Mouse (Mus musculus) limb, embryonic 10.5 days (tissue): ENCODE data around the gene Gm49661. TPM values are rescaled to one million over a fixed set of nuclear protein-coding genes. Genes with fewer than 3 reads are reported as not detected.

Experiments
- DNase-seq: peaks from one replicate; pipeline ENCODE4 v3.0.0-alpha.2; 2017; ENCODE audit warnings: low spot score
- H3K27ac ChIP-seq: fragments of 300-500 bp; sonication (generic); 2 replicates; pipeline ENCODE4 v1.5.1; 2016; ENCODE audit warnings: mild to moderate bottlenecking
- H3K27me3 ChIP-seq: fragments of 300-500 bp; sonication (generic); 2 replicates; pipeline ENCODE4 v1.6.1; 2016; ENCODE audit warnings: low read depth, mild to moderate bottlenecking; ENCODE audit not compliant: poor library complexity, severe bottlenecking
- H3K36me3 ChIP-seq: fragments of 300-500 bp; sonication (generic); 2 replicates; pipeline ENCODE4 v1.6.1; 2016; ENCODE audit warnings: mild to moderate bottlenecking, moderate library complexity
- H3K4me1 ChIP-seq: fragments of 300-500 bp; sonication (generic); 2 replicates; pipeline ENCODE4 v1.6.1; 2016
- H3K4me3 ChIP-seq: fragments of 300-500 bp; sonication (generic); 2 replicates; pipeline ENCODE4 v1.5.1; 2016; ENCODE audit warnings: mild to moderate bottlenecking, moderate library complexity
- H3K9me3 ChIP-seq: fragments of 300-500 bp; sonication (generic); replicated peaks from 2 replicates; pipeline ENCODE4 v1.6.1; 2016; ENCODE audit warnings: mild to moderate bottlenecking
- WGBS: fragments of 180-500 bp; shearing (Covaris S2); methylation state at CpG from one replicate; pipeline ENCODE4 v1.1.7; 2016; 5-methylcytosine and 5-hydroxymethylcytosine counted together
- polyA plus RNA-seq: library from polyadenylated mRNA; unstranded; fragments of >200 nt; fragmentation: Nextera tagmentation; extraction: Ambion mirVana; gene quantifications from 2 replicates; pipeline ENCODE4 v1.2.1, GENCODE M21; 2016

Gene Gm49661
- polyA plus RNA-seq, 1 experiment from 2014 or later = not detected

DNA sequence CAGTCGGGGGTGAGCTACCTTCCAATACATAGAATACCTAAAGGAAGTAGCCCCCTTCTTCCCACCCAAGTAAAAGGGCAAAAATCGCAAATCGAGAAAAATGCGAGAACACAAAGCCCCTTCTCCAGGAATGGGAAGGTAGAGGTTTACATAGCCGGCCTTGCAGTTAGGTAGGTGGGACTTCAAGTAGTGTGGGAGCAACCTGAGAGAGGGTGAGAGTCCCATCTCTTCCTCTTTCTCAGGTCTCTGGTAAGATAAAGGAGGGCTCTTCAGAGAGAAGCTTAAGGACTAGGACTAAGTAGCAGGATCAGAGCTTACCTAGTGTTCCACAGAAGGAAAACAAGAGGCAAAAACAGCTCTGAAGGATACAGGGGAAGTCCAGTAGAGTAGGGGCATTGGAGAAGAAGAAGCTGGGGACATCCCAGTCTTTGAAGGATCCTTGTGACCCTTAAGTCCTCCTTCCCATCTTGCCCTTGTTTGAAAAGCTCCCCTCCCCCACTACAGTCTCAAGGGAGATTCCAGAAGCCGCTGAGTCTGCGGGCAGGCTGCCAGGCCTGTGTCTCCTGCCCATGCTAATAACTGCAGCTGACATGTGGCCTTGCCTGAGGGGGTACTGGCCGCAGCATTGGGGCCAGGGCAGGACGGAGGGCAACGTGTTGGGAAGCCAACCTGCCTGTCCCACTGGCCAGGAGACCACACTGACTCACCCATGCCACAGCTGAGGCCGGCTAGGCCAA, 11.6 kb upstream of the Gm49661 start:
- Histone ChIP-seq H3K27me3 (peaks cover 33% of the 10 kb centered on the region), H3K36me3 (no peaks in the 10 kb centered on the region), H3K4me1 (peaks cover 89% of the 10 kb centered on the region), H3K27ac (peak overlapping the region; percentile 86), H3K9me3 (no peaks in the 10 kb centered on the region), H3K4me3 (peak overlapping the region; percentile 63; the same call in 1 of the 2 replicates)
- DNase-seq = no peak
- WGBS = 36% methylated on average over 11 of the region's 11 CpGs

DNA sequence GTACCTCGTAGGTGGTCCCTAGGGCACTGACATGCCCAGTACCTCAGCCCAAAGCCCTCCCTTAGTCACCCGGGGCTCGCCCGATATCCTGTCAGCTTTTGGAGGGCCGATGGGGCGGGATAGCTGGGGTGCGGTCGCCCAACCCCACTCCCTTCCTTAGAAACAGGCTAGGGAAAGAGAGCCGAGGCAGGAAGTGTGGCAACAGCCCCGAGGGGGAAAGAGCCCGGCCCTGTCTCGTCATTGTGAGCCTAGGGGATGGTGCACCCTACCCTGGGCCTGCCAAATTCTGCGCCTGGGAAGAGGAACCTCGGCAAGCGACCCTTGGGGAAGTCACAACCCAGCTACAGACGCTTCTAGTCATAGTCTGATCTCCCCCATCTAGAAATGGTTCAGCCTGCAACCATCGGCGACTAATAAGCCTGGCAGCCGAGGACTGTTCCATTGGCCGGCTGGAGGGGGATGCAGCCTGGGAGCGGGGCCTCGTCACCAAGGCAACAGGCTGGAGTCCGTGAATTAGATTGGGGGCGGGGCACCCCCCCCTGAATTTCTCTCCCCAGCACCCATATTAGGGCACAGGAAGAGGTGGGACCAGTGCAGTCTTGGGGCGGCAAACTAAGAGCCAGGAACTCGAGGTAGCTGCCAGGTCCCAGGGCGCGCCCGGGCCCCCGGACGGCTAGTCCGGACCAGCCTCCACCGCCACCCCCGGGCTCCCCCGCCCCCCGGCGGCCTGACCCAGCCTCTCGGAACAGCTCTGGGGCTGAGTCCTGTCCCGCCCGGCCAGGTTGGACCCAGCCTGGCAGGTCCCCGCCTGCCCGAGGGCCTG, 10.6 kb upstream of the Gm49661 start:
- H3K4me3 ChIP-seq = peak overlapping the region; percentile 63
- peaks cover 33% of the 10 kb centered on the region for H3K27me3 ChIP-seq
- peak; percentile 92 for DNase-seq
- no peaks in the 10 kb centered on the region for H3K9me3 ChIP-seq
- peaks cover 3% of the 10 kb centered on the region for H3K36me3 ChIP-seq
- peaks cover 86% of the 10 kb centered on the region for H3K4me1 ChIP-seq
- WGBS = 5% methylated on average over 37 of the region's 42 CpGs
- H3K27ac ChIP-seq = peak overlapping the region; percentile 86

DNA sequence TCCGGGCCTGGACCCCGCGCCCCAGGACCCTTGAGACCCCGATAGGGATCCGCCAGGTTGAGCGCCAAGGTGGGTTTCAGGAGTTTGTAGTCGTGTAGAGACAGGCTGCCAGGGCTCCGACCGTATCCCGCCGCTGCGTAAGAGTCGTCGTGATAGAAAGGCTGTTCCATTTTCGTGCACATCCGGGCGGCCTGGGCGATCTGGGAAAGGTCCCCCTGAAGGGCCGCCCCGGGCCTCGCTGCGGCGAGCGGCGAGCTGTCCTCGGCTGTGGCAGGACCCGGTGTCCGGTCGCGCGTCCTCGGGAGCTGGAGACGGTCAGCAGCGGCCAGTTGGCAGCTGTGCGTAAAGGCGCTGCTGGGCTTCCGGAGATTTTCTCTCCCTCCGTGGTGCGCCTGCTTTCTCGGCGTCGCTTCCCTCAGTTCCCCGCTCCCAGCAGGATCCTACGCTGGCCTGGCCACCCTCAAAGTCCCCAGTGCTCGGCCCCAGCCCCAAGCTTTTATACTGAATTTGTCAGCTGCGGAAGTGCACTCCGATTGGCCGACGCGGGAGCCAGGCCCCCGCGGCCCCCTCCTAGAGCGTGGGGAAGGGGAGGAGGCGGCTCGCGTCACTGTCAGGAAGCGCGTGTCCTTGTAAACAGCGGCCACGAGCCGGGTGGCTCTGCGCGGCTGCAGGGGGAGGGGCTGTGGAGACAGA, 9.2 kb upstream of the Gm49661 start, which contains the start of gene Junb:
Junb (minus strand) TSS at position 471 of the 693 bp plus-strand sequence.
- peaks cover 33% of the 10 kb centered on the region for H3K27me3 ChIP-seq
- peak within 1 kb of the TSS; percentile 63 for H3K4me3 ChIP-seq
- under 1% methylated on average over 63 of the region's 63 CpGs for WGBS
- no peaks in the 10 kb centered on the region for H3K9me3 ChIP-seq
- H3K27ac ChIP-seq = peak within 1 kb of the TSS; percentile 86
- H3K4me1 ChIP-seq = peaks cover 76% of the 10 kb centered on the region
- H3K36me3 ChIP-seq = peaks cover 18% of the 10 kb centered on the region
- peak; percentile 87 for DNase-seq

DNA sequence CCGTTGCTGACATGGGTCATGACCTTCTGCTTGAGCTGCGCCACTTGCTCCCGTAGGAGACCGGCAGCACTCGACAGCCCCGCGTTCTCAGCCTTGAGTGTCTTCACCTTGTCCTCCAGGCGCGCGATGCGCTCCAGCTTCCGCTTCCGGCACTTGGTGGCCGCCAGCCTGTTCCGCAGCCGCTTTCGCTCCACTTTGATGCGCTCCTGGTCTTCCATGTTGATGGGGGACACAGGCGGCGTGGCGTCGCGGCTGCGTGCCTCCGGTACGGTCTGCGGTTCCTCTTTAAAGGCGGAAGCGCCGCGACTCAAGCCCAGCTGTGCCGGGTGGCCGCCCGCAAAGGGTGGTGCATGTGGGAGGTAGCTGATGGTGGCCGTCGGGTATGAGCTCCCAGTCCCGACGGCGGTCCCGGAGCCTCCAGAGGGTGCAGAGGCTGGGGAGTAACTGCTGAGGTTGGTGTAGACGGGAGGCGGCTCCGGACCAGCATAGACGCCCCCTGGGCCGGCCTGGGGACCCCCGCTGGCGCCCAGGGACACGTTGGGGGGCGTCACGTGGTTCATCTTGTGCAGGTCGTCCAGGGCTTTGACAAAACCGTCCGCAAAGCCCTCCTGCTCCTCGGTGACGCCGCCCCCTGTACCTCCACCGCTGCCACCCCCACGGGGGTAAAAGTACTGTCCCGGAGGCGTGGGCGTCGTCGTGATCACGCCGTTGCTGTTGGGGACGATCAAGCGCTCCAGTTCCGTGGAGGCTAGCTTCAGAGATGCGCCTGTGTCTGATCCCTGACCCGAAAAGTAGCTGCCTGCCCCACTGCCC, 8.4 kb upstream of the Gm49661 start:
- WGBS = under 1% methylated on average over 70 of the region's 70 CpGs

DNA sequence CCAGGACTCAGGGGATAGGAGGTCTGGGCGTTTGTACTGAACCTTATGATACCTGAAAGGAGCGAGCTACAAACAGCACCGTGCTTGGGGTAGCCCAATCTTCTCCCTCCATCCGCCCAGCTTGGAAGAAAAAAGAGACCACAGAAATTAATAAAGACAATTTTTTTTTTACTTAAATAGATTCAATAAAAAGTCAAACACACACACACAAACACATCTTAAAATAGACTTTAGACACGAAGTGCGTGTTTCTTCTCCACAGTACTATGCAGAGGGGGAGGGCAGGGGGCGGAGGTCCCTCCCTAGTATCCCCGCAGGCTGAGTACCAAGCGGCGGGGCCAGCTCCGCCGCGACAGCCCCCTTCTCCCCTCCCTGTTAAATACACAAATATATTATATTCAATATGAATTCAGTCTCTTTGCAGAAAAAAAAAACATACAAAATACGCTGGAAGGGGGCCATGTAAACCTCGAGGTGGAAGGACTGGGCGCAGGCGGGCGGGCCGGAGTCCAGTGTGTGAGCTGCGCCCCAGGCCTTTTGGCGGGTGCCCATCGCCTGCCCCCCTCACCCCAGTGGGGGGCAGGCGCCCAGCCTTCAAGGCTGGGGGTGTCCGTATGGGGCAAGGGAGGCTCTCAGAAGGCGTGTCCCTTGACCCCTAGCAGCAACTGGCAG, 7.7 kb upstream of the Gm49661 start:
- Histone ChIP-seq H3K9me3 (no peaks in the 10 kb centered on the region), H3K27me3 (peaks cover 33% of the 10 kb centered on the region), H3K36me3 (peaks cover 33% of the 10 kb centered on the region), H3K4me1 (peaks cover 71% of the 10 kb centered on the region), H3K27ac (peak overlapping the region; percentile 85), H3K4me3 (peak overlapping the region; percentile 63)
- no peak for DNase-seq
- WGBS = 3% methylated on average over 25 of the region's 25 CpGs

More for the DNA sequence above, 8.4 kb upstream of the Gm49661 start:
- Histone ChIP-seq H3K4me3 (peak overlapping the region; percentile 63), H3K36me3 (peaks cover 25% of the 10 kb centered on the region), H3K9me3 (no peaks in the 10 kb centered on the region), H3K4me1 (peaks cover 76% of the 10 kb centered on the region), H3K27ac (peak overlapping the region; percentile 85), H3K27me3 (peaks cover 33% of the 10 kb centered on the region)
- peak; percentile 75 for DNase-seq

DNA sequence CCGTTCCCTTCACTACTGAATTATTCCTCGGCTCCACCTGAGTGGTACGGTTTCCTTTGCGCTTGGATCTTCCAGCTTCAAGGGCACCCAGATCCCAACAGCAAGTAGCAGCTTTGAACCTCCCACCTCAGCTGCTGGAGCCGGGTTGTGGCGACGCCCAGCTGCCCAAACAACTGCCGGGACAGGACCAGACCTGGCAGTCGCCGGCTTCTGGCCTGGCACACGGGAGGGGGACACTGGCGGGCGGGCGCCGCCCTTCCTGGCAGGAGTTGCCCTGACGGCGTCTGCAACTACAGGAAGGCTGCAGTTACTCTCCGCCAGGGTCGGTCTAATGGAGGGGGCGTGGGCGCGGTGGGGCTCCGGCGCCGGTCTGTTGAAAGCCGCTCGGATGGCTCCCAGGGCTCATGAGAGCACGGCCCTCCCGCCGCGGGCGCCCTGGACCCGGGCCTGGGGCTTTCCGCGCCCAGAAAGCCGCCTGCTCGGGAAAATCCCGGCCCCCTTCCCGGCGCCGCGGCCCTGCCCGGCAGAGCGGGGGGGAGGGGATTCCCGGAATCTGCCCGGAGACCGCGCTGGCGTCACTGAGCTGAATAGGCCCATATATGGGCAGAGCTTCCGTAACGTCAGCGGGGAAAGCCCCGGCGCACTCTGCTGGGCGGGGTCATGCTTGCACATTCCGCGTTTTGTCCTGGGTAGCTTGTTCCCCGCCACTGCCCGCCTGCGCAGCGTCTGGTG, 7.0 kb upstream of the Gm49661 start:
- Histone ChIP-seq H3K4me1 (peaks cover 67% of the 10 kb centered on the region), H3K27ac (peak overlapping the region; percentile 85), H3K36me3 (peaks cover 40% of the 10 kb centered on the region), H3K4me3 (peak overlapping the region; percentile 63), H3K9me3 (no peaks in the 10 kb centered on the region), H3K27me3 (peaks cover 33% of the 10 kb centered on the region)
- WGBS = under 1% methylated on average over 61 of the region's 61 CpGs
- DNase-seq = peak; percentile 96

DNA sequence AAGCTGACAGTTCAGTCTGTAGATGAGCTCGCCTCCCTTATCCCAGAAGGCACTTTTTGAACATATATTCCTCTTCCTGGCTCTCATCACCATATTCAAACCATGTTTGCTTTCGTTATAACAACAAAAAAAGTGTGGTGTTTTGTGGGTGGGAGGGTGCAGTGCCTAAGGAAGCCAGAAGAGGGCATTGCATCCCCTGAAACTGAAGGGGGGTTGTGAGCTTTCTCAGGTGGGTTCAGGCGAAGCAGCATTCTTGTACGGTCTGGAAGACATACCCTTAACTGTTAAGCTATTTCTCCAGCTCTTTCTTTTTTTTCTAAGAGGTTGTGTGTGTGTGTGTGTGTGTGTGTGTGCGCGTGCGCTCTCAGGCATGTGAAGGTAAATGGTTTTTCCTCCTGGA, 6.2 kb upstream of the Gm49661 start:
- DNase-seq = peak; percentile 73
- H3K27ac ChIP-seq = no peak overlapping the region
- H3K36me3 ChIP-seq = peaks cover 47% of the 10 kb centered on the region
- no peaks in the 10 kb centered on the region for H3K9me3 ChIP-seq
- H3K27me3 ChIP-seq = peaks cover 27% of the 10 kb centered on the region
- peak overlapping the region; percentile 63 for H3K4me3 ChIP-seq
- 33% methylated on average over 7 of the region's 7 CpGs for WGBS
- peaks cover 67% of the 10 kb centered on the region for H3K4me1 ChIP-seq

DNA sequence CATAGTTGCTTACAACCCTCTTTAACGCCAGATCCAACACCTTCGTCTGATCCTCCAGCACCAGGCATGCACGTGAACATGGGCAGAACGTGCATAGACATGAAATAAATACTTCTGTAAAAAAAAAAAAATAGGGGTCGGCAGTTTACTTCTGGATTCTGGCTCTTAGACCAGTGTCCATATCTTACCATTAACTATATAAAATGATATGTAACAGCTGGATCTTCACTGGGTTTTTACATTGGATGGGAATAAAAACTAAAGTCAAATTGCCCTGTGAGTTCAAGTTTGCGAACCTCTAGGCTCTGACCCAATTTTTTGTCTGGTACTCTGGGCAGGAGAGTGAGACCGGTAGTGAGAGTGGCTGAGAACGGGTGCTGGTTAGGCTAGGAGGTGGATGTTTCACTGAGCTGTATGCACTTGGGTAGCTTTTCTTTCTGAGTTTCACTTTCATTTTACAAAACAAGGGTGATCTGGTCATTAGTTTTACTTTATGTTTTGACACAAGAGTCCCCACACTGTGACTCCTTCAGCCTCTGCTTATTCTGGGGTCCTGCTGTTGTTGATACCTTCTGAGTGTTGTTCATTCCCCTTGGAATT, 5.4 kb upstream of the Gm49661 start:
- peaks cover 61% of the 10 kb centered on the region for H3K4me1 ChIP-seq

DNA sequence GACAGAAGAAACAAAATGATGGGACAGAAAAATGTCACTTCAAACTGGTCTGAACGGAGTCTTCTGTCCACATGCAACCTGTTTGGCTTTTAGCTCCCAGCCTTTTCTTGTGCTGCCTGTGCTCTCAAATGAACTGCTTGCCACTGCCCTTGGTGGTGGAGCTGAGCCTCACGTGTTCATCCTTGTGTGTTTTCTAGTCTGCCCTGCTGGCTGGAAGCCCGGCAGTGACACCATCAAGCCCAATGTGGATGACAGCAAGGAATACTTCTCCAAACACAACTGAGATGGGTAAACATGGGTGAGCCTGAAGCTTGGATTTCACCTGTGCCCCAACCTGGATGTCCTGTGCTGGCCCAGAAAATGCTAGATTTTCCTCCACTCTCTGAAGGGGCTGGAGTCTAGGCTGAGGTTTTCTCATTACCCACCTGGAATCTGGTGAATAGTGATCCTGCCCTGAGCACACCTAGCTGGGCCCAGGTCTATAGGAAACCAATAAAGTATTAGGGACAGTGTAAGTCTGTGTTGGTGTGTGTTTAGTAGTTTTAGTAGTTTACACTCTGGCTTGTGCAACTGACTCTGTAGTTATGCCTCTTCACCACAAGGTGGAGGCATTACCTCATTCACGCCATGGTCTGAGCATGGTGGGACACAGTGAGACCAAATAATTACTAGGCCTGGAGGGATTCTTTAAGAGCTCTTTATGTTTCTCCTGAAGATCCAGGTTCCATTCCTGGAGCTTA, 4.7 kb upstream of the Gm49661 start:
- Histone ChIP-seq H3K4me3 (no peak overlapping the region), H3K27me3 (peaks cover 21% of the 10 kb centered on the region), H3K27ac (no peak overlapping the region), H3K4me1 (peaks cover 55% of the 10 kb centered on the region), H3K9me3 (no peaks in the 10 kb centered on the region), H3K36me3 (peaks cover 49% of the 10 kb centered on the region)
- peak; percentile 57 for DNase-seq
- 77% methylated on average over 4 of the region's 4 CpGs for WGBS

More for the DNA sequence above, 5.4 kb upstream of the Gm49661 start:
- no peak overlapping the region for H3K27ac ChIP-seq
- H3K9me3 ChIP-seq = no peaks in the 10 kb centered on the region
- peaks cover 22% of the 10 kb centered on the region for H3K27me3 ChIP-seq
- no peak overlapping the region for H3K4me3 ChIP-seq
- DNase-seq = no peak
- peaks cover 49% of the 10 kb centered on the region for H3K36me3 ChIP-seq
- 82% methylated on average over 8 of the region's 8 CpGs for WGBS

DNA sequence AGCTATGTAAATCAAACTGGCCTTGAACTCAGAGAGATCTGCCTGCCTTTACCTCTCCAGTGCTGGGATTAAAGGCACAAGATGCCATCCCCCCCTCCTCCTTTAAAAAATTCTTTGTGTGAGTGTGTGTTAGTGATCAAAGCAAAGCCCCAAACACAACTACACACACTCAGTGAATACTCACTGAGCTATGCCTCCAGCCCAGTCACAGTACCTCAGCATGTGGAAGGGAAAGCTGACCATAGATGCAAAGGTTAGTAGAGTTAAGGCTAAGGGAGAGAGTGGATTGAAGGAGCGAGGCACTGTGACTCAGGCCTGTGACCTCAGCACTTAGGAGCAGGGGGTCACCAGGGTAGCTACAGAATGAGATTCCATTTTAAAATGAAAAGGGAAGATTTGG, 3.8 kb upstream of the Gm49661 start:
- no peak for DNase-seq
- H3K27me3 ChIP-seq = peaks cover 13% of the 10 kb centered on the region
- WGBS = 96% methylated on average over 1 of the region's 1 CpGs
- no peak overlapping the region for H3K27ac ChIP-seq
- H3K36me3 ChIP-seq = peaks cover 49% of the 10 kb centered on the region
- peaks cover 55% of the 10 kb centered on the region for H3K4me1 ChIP-seq
- H3K4me3 ChIP-seq = no peak overlapping the region
- no peaks in the 10 kb centered on the region for H3K9me3 ChIP-seq
